Mouse (Mus musculus) ES-E14 (cell line): ENCODE measurements at regions not wholly inside any gene's neighbourhood (a gene's known extent, or its start where the extent isn't known, plus 50 kb on each side); places are given as distances from the start of the nearest gene placed in this dataset.

ENCODE experiments used
- CHD2 ChIP-seq: IDR thresholded peaks from 2 replicates; pipeline ENCODE4 v1.6.1; 2014; ENCODE audit warnings: mild to moderate bottlenecking, low read depth, low read length, inconsistent platforms
- HCFC1 ChIP-seq: IDR thresholded peaks from 2 replicates; pipeline ENCODE4 v1.6.1; 2012; ENCODE audit warnings: low read length, inconsistent platforms, borderline replicate concordance; ENCODE audit not compliant: insufficient read depth
- ZC3H11A ChIP-seq: IDR thresholded peaks from 2 replicates; pipeline ENCODE4 v1.6.1; 2012; ENCODE audit warnings: low read depth, mild to moderate bottlenecking, inconsistent platforms, low read length, borderline replicate concordance
- ZNF384 ChIP-seq: IDR thresholded peaks from 2 replicates; pipeline ENCODE4 v1.6.1; 2012; ENCODE audit warnings: low read depth, low read length, inconsistent platforms

DNA sequence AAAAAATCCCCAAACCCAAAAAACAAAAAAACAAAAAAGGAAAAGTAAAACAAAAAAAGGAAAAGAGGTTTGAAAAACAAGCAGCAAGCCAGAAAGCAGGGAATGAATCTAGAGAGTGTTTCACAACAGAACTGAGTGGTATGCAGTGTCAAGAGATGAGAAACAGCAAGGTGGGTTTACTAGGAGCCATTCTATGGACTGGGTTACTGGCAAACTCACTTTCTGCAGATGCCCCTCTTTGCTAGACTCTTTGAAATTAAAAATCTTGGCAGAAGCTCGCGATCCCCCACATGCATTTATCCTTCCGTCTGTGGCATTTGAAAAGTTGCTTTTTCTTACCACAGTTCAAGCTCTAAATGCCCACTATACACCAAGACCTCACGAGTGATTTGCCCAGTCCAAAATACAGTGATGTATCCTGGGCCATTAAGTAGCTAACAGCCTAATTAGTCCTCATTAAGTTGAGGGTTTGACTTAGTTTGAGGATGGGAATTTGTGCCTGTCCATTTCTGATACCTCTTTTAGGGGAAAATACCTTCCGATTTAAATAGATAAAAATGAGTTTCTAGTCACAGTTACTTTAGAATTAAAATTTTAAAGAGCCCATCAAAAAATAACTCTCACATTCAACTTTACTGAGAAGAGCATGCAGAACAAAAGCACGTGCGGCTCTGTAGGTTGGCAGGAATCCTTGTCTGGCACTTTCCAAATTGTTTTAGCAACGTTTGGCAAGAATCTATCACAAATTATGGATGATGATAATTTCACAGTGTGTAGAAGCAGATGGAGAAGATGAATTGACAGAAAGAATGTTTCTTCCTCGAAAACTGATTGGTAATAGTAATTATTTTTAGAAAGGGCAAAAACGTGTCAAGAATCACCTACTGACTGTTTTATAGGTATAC, 938.4 kb upstream of the Adgrl2 start:
- no peak for TF ChIP-seq HCFC1
- no peak for TF ChIP-seq CHD2
- TF ChIP-seq ZC3H11A, result no peak
- no peak for TF ChIP-seq ZNF384
